Mouse (Mus musculus) forebrain, embryonic 13.5 days (tissue): ENCODE measurements at regions not wholly inside any gene's neighbourhood (a gene's known extent, or its start where the extent isn't known, plus 50 kb on each side); places are given as distances from the start of the nearest gene placed in this dataset.

Experiments used
- ATAC-seq: fragments of 200-750 bp; cut with Nextera tagmentation; 2 replicates; pipeline ENCODE4 v1.8.0; 2017
- H3K27ac ChIP-seq: fragments of 300-500 bp; sonication (generic); 2 replicates; pipeline ENCODE4 v1.5.1; 2015; ENCODE audit warnings: inconsistent platforms, mild to moderate bottlenecking, moderate library complexity
- H3K27me3 ChIP-seq: fragments of 300-500 bp; sonication (generic); 2 replicates; pipeline ENCODE4 v1.6.1; 2015; ENCODE audit warnings: mild to moderate bottlenecking, inconsistent platforms
- H3K36me3 ChIP-seq: fragments of 300-500 bp; sonication (generic); 2 replicates; pipeline ENCODE4 v1.6.1; 2015; ENCODE audit warnings: mild to moderate bottlenecking, inconsistent platforms; ENCODE audit not compliant: poor library complexity, severe bottlenecking
- H3K4me1 ChIP-seq: fragments of 300-500 bp; sonication (generic); 2 replicates; pipeline ENCODE4 v1.6.1; 2015; ENCODE audit warnings: inconsistent platforms
- H3K4me2 ChIP-seq: fragments of 300-500 bp; sonication (generic); 2 replicates; pipeline ENCODE4 v1.6.1; 2015; ENCODE audit warnings: inconsistent platforms, mild to moderate bottlenecking, moderate library complexity
- H3K4me3 ChIP-seq: fragments of 300-500 bp; sonication (generic); 2 replicates; pipeline ENCODE4 v1.5.1; 2015; ENCODE audit warnings: mild to moderate bottlenecking, inconsistent platforms
- H3K9ac ChIP-seq: fragments of 300-500 bp; sonication (generic); 2 replicates; pipeline ENCODE4 v1.6.1; 2015; ENCODE audit warnings: mild to moderate bottlenecking, inconsistent platforms
- H3K9me3 ChIP-seq: fragments of 300-500 bp; sonication (generic); replicated peaks from 2 replicates; pipeline ENCODE4 v1.6.1; 2016; ENCODE audit warnings: inconsistent platforms
- WGBS: fragments of 180-500 bp; shearing (Covaris S2); methylation state at CpG from one replicate; pipeline ENCODE4 v1.1.7; 2015; 5-methylcytosine and 5-hydroxymethylcytosine counted together

DNA sequence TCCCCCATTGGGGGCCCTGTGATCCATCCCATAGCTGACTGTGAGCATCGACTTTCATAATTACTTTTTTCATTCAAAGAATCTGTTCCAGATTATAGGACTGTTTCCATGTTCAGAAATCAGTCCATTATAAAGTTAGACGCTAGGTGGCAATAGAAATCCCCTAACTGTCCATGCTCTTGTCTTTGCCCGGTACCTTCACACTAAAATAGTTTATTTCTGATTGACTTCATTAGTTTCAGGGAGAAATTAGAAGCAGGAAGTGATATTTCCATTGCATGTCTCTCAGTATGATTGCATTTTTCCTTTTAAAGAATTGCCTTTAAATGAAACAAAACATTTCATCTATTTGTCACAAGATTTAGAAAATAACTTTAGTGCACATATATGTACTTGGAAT, 131.7 kb downstream of the Fbxo8 start:
- H3K4me3 ChIP-seq: no peak overlapping the region
- 19% methylated on average over 3 of the region's 3 CpGs for WGBS
- no peaks in the 10 kb centered on the region for H3K4me1 ChIP-seq
- H3K27me3 ChIP-seq: no peaks in the 10 kb centered on the region
- no peaks in the 10 kb centered on the region for H3K9me3 ChIP-seq
- no peak overlapping the region for H3K27ac ChIP-seq
- ATAC-seq: no peak
- H3K4me2 ChIP-seq: no peak overlapping the region
- no peaks in the 10 kb centered on the region for H3K36me3 ChIP-seq
- no peak overlapping the region for H3K9ac ChIP-seq

DNA sequence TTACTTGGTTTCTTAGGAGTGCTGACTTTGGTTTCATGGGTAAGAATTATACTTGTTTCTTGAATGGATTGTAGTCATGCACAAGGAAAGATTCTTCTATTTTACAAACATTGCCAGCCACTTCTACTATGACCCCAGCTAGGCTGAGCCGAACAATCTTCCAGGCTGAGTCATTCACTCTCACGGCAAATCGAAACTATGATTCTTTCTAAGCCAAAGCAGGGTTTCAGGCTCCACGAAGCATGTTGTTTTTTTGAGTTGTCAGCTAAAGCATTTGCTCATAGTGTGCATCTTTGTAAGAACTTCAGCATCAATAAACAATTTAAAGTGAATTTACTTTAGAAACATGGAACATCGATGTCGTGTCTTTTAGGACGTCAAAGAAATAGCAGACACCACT, 133.5 kb downstream of the Fbxo8 start:
- no peaks in the 10 kb centered on the region for H3K36me3 ChIP-seq
- no peak overlapping the region for H3K9ac ChIP-seq
- no peak overlapping the region for H3K4me2 ChIP-seq
- H3K27ac ChIP-seq: no peak overlapping the region
- H3K4me3 ChIP-seq: no peak overlapping the region
- H3K4me1 ChIP-seq: no peaks in the 10 kb centered on the region
- H3K27me3 ChIP-seq: no peaks in the 10 kb centered on the region
- 86% methylated on average over 7 of the region's 7 CpGs for WGBS
- ATAC-seq: no peak
- no peaks in the 10 kb centered on the region for H3K9me3 ChIP-seq

DNA sequence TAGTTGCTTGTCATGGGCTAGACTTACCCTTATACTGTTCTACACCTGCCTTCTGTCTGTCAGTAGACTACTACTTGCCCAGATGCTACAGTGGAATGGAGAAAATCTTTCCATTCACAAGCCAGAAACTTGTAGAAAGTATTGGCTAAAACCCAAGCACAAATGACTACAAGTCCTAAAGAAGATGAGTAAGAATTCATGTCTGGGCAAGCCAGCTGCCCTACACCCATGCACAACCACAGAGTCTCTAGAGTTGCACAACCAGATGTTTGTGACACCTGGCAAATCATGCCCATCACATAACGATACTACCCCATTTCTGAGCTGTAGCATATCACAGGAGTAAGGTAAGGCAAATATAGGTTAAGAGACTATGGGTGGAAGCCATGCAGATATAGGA, 144.5 kb downstream of the Fbxo8 start:
- Histone ChIP-seq H3K4me3 (no peak overlapping the region), H3K4me1 (no peaks in the 10 kb centered on the region), H3K27ac (no peak overlapping the region), H3K9me3 (no peaks in the 10 kb centered on the region), H3K4me2 (no peak overlapping the region), H3K9ac (no peak overlapping the region), H3K36me3 (no peaks in the 10 kb centered on the region), H3K27me3 (no peaks in the 10 kb centered on the region)
- 85% methylated on average over 1 of the region's 1 CpGs for WGBS
- no peak for ATAC-seq

DNA sequence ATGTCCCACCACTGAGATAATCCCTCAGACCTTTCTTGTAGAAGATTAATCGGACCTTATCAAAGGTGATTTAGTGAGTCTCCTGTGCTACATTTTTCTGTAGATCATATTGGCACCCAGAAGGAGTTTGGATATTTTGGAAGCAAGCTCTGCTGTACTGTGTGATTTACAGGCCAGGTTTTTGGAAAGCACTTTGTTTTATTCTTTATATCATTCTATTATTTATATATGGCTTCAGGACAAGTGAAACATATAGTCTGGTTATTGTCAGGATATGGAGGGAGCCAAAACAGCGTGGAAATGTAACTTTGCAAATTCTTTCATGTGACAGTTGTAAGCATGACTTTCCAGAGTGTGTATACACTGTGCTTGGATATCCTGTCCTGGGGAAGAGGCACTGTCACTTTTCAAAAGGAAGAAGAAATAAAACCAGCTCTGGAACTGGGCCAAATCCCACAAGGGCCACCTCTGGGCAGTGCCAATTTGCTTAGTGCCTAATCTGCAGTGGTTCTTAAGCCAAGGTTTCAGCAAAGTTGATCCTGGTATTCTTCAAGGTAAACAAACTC, 149.8 kb downstream of the Fbxo8 start:
- Histone ChIP-seq H3K9me3 (no peaks in the 10 kb centered on the region), H3K36me3 (no peaks in the 10 kb centered on the region), H3K4me3 (no peak overlapping the region), H3K27me3 (no peaks in the 10 kb centered on the region), H3K4me1 (no peaks in the 10 kb centered on the region), H3K4me2 (no peak overlapping the region), H3K9ac (no peak overlapping the region), H3K27ac (no peak overlapping the region)
- ATAC-seq: no peak
- WGBS: 88% methylated on average over 2 of the region's 2 CpGs

DNA sequence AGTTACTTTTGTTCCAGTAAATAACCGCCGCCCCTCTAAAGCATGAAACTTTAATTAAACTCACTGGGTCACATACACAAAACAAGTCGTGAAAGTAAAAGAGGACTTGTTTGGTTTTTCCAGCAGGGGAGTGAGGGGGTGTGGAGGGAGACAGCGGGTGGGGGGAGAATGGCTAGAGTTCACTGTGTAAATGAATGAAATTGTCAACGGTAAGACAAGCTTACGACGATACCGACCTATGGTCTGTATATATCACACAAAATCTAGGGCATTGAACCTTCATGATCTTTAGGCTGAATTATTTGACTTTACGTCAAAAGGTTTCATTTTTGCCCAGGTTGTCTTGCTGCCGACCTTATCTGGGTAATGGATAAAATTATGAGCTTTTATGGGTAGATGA, 155.5 kb downstream of the Fbxo8 start:
- WGBS: 22% methylated on average over 10 of the region's 10 CpGs
- Histone ChIP-seq H3K9ac (no peak overlapping the region), H3K4me2 (peak overlapping the region; percentile 51), H3K27ac (no peak overlapping the region), H3K27me3 (no peaks in the 10 kb centered on the region), H3K4me1 (peaks cover 20% of the 10 kb centered on the region), H3K36me3 (no peaks in the 10 kb centered on the region), H3K4me3 (0 out of 2 replicates have a peak overlapping the region, but pooled peaks have one; percentile 12), H3K9me3 (no peaks in the 10 kb centered on the region)
- no peak for ATAC-seq

DNA sequence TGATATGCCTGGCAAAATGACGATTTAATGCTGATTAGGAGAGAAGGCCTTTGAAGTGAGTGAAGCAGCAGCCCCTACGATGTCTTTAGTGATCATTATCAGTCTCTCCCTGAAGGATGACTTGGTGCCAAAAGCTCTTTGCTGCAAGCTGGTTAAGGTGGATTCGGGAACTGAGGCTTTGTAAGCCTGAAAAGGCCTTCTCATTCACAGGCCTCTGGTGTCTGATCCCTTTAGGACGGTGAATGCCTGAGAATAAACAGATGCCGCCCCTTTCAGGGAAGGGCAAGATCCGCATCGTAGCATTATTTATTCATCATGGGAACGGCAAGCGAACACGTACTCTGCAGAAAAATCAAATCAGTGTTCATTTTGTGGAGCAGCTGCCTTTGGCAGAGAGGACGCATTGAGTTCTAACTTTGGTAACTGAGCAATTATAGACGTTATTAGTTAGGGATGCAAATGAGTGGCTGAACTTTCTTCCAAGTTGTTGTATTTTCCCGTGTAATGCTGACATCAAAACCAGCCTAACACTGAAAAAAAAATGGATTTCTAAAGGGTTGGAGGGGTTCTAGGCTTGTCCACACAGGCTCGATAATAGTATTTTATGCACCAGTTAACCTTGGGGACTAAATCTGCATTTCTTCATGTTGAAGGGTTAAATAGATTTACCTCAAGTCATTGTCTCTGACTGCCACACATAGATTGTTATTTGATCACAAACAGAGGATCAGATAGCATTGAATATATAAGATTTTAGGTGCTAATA, 156.2 kb downstream of the Fbxo8 start:
- H3K4me3 ChIP-seq: peak overlapping the region; percentile 12; the same call in 1 of the 2 replicates
- no peaks in the 10 kb centered on the region for H3K36me3 ChIP-seq
- peak overlapping the region; percentile 26; the same call in 1 of the 2 replicates for H3K9ac ChIP-seq
- H3K4me2 ChIP-seq: peak overlapping the region; percentile 51
- H3K4me1 ChIP-seq: peaks cover 20% of the 10 kb centered on the region
- no peaks in the 10 kb centered on the region for H3K9me3 ChIP-seq
- peak; percentile 86 for ATAC-seq
- peak overlapping the region; percentile 16; the same call in 1 of the 2 replicates for H3K27ac ChIP-seq
- WGBS: 6% methylated on average over 14 of the region's 14 CpGs
- H3K27me3 ChIP-seq: no peaks in the 10 kb centered on the region

DNA sequence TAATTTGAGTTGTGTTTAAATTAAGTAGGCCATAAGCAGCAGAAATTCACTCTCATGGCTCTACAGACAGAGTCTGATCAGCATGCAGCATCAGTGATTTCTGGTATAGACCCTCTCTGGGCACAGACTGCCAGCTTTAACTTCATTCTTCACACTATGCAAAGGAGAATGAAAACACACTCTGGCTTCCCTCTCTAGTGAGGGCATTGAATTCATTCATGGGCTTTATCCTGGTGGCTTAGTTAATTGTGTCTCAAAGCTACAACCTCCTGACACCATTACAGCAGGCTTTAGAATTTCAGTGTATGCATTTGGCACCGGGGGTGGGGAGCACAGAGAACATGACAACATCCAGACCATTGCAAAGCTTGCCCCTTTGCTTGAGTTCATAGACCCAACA, 169.1 kb downstream of the Fbxo8 start:
- Histone ChIP-seq H3K27ac (no peak overlapping the region), H3K4me3 (no peak overlapping the region), H3K9ac (no peak overlapping the region), H3K36me3 (no peaks in the 10 kb centered on the region), H3K27me3 (no peaks in the 10 kb centered on the region), H3K9me3 (no peaks in the 10 kb centered on the region), H3K4me2 (no peak overlapping the region), H3K4me1 (0 out of 2 replicates have a peak, but pooled peaks cover 2% of the 10 kb centered on the region)
- ATAC-seq: peak; percentile 57; the same call in 1 of the 2 replicates
- WGBS: 23% methylated on average over 1 of the region's 1 CpGs

DNA sequence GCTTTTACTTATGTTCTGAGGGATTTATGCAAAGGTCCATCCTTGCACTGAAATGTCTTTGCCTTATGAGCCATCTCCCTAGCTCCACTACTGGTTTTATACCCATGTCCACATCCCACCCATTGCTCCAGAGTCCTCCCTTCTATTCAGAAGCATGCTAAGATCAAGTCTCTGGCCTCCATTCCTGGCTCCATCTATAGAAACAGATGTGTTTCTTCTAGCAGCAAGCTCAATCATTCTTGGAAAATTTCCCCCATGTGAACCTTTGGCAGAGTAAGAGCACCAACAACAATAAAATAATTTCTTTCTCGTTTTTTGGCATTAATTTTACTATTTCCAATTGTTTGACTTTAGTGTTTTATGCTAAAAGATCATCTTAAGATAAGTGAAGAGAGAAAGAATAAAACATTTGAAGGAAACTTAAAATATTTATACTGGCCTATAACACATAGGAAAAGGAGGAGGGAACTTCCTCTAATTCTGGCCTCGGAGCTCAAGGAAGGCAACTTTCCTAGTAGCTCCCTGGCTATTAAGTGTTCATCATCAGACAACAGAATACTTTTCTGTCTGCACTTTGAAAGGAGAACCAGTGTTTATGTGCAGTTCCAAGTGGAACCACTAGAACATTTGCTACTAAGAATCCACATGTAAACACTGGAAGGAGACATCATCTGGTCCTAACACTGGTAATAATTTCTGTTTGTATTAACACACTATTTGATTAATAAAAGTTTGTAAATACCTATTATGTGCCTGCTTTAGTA, 171.8 kb downstream of the Fbxo8 start:
- no peak overlapping the region for H3K4me2 ChIP-seq
- H3K27ac ChIP-seq: no peak overlapping the region
- WGBS: 75% methylated on average over 2 of the region's 2 CpGs
- no peaks in the 10 kb centered on the region for H3K9me3 ChIP-seq
- no peaks in the 10 kb centered on the region for H3K36me3 ChIP-seq
- ATAC-seq: no peak
- H3K4me1 ChIP-seq: 0 out of 2 replicates have a peak, but pooled peaks cover 2% of the 10 kb centered on the region
- H3K4me3 ChIP-seq: no peak overlapping the region
- no peaks in the 10 kb centered on the region for H3K27me3 ChIP-seq
- H3K9ac ChIP-seq: no peak overlapping the region

DNA sequence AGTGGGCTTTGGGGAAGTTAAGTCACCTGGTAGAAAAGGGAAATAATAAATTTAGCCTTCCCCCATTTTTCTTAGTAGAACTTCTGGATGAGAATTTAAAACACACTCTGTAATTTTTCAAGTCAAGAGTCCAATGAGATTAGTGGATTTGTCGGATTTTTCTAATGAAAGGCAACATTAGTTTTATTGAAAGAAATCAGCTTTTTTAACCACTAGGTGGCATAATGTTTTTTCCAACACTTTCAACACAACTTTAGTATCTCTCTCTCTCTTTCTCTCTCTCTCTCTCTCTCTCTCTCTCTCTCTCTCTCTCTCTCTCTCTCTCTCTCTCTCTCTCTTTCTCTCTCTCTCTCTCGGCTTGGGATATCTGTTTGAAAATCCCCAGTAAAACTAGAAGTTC, 173.7 kb downstream of the Fbxo8 start:
- no peak overlapping the region for H3K4me3 ChIP-seq
- WGBS: 73% methylated on average over 2 of the region's 2 CpGs
- no peak overlapping the region for H3K4me2 ChIP-seq
- no peaks in the 10 kb centered on the region for H3K9me3 ChIP-seq
- no peak for ATAC-seq
- H3K36me3 ChIP-seq: no peaks in the 10 kb centered on the region
- H3K4me1 ChIP-seq: 0 out of 2 replicates have a peak, but pooled peaks cover 2% of the 10 kb centered on the region
- H3K27ac ChIP-seq: no peak overlapping the region
- no peak overlapping the region for H3K9ac ChIP-seq
- H3K27me3 ChIP-seq: no peaks in the 10 kb centered on the region

DNA sequence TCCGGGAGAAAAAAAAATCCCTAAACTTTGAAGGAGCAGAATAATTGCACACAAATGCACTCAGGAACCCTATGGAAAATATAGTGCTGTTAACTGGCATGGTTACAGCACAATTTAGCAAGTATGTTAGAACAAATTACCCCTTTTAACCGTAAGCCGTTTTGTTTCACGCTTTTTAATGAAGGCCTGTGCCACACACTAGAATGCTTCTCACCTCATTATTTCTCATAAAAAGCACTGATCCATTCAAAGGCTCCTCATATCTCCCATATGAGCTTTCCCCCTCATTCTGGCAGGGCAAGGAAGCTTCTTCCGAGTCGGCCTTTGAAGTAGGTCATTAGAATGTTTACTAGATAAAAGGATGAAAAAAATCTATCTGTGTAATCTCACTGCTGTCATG, 182.4 kb downstream of the Fbxo8 start:
- Histone ChIP-seq H3K9ac (no peak overlapping the region), H3K9me3 (no peaks in the 10 kb centered on the region), H3K4me3 (no peak overlapping the region), H3K36me3 (no peaks in the 10 kb centered on the region), H3K4me2 (no peak overlapping the region), H3K4me1 (no peaks in the 10 kb centered on the region), H3K27me3 (no peaks in the 10 kb centered on the region), H3K27ac (no peak overlapping the region)
- 39% methylated on average over 6 of the region's 6 CpGs for WGBS
- no peak; the same call in 1 of the 2 replicates for ATAC-seq

DNA sequence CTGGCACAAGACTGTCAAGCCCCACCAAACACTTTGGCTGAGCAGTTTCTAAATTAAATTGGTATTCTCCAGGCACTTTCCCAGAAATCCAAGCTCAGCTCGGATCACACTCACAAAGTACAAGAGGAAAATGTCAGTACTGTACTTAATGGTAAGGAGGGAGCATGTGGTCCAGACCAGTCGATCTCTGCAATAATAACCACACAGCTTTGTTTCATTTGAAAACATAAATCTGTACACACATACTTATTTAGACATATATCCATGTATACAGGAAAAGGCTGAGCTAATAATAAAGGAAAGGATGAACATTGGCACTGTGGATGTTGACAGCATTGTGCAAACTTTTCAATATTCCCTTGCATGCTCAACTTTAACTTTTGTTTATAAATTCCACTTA, 184.1 kb downstream of the Fbxo8 start:
- no peaks in the 10 kb centered on the region for H3K27me3 ChIP-seq
- 85% methylated on average over 2 of the region's 2 CpGs for WGBS
- H3K9ac ChIP-seq: no peak overlapping the region
- H3K27ac ChIP-seq: no peak overlapping the region
- no peaks in the 10 kb centered on the region for H3K9me3 ChIP-seq
- H3K4me3 ChIP-seq: no peak overlapping the region
- no peak overlapping the region for H3K4me2 ChIP-seq
- no peaks in the 10 kb centered on the region for H3K4me1 ChIP-seq
- ATAC-seq: no peak
- no peaks in the 10 kb centered on the region for H3K36me3 ChIP-seq

DNA sequence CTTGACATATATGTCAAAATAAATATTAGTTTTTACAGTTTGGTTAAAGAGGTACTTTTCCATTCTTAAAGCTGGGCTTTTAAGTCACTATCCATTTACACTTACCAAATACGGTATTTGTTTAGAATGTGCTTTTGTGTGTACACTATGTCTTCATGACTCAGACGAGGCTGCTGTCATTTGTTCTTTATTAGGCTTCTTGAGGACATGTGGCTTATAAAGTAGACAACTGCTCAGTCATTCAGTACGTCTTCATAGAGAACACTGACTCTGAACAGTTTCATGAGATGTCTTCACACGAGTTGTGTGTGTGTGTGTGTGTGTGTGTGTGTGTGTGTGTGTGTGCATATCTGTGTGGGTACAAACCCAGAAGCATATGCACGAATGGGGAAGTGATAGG, 216.1 kb downstream of the Fbxo8 start:
- no peak for ATAC-seq
- WGBS: 84% methylated on average over 5 of the region's 5 CpGs

More for the DNA sequence above, 216.1 kb downstream of the Fbxo8 start:
- H3K36me3 ChIP-seq: no peaks in the 10 kb centered on the region
- H3K4me3 ChIP-seq: no peak overlapping the region
- no peak overlapping the region for H3K27ac ChIP-seq
- no peaks in the 10 kb centered on the region for H3K9me3 ChIP-seq
- H3K4me1 ChIP-seq: no peaks in the 10 kb centered on the region
- H3K4me2 ChIP-seq: no peak overlapping the region
- no peaks in the 10 kb centered on the region for H3K27me3 ChIP-seq
- no peak overlapping the region for H3K9ac ChIP-seq
